Mouse (Mus musculus) embryonic facial prominence, embryonic 11.5 days (tissue): Measurements from ENCODE around the gene Hist1h3e. TPM values are rescaled to one million over a fixed set of nuclear protein-coding genes. Genes with fewer than 3 reads are reported as not detected.
A peak's percentile ranks its signal among the peaks of the same experiment; 100 is the strongest.

ENCODE experiments used
- ATAC-seq: fragments of 200-750 bp; cut with Nextera tagmentation; replicated peaks from 2 replicates; pipeline ENCODE4 v1.8.0; 2017; ENCODE audit warnings: low read depth; ENCODE audit not compliant: insufficient number of reproducible peaks, low FRiP score, low TSS enrichment
- DNase-seq: peaks from one replicate; pipeline ENCODE4 v3.0.0-alpha.2; 2015; ENCODE audit warnings: low spot score
- H3K27ac ChIP-seq: fragments of 300-500 bp; sonication (generic); replicated peaks from 2 replicates; pipeline ENCODE4 v1.5.1; 2014; ENCODE audit warnings: mild to moderate bottlenecking, low read depth, low read length, control low read depth
- H3K27me3 ChIP-seq: fragments of 300-500 bp; sonication (generic); 2 replicates; pipeline ENCODE4 v1.6.1; 2014; ENCODE audit warnings: mild to moderate bottlenecking, low read length, moderate library complexity, mixed read lengths; ENCODE audit not compliant: control insufficient read depth, insufficient read depth
- H3K36me3 ChIP-seq: fragments of 300-500 bp; sonication (generic); replicated peaks from 2 replicates; pipeline ENCODE4 v1.6.1; 2014; ENCODE audit warnings: low read depth, mild to moderate bottlenecking, low read length, moderate library complexity, mixed read lengths; ENCODE audit not compliant: control insufficient read depth, insufficient read depth
- H3K4me1 ChIP-seq: fragments of 300-500 bp; sonication (generic); 2 replicates; pipeline ENCODE4 v1.6.1; 2014; ENCODE audit warnings: low read length, mixed read lengths; ENCODE audit not compliant: control insufficient read depth, insufficient read depth
- H3K4me2 ChIP-seq: fragments of 300-500 bp; sonication (generic); 2 replicates; pipeline ENCODE4 v1.6.1; 2014; ENCODE audit warnings: low read depth, mild to moderate bottlenecking, control low read depth, low read length, moderate library complexity
- H3K4me3 ChIP-seq: fragments of 300-500 bp; sonication (generic); 2 replicates; pipeline ENCODE4 v1.5.1; 2014; ENCODE audit warnings: low read depth, low read length, control low read depth
- H3K9ac ChIP-seq: fragments of 300-500 bp; sonication (generic); replicated peaks from 2 replicates; pipeline ENCODE4 v1.6.1; 2014; ENCODE audit warnings: mild to moderate bottlenecking, control low read depth, low read length
- H3K9me3 ChIP-seq: fragments of 300-500 bp; sonication (generic); replicated peaks from 2 replicates; pipeline ENCODE4 v1.6.1; 2016; ENCODE audit warnings: mild to moderate bottlenecking, low read length, inconsistent platforms, mixed read lengths; ENCODE audit not compliant: control insufficient read depth
- WGBS: fragments of 180-500 bp; shearing (Covaris S2); extraction: QIAGEN DNeasy Blood & Tissue Kit; methylation state at CpG from one replicate; pipeline ENCODE4 v1.1.7; 2014; 5-methylcytosine and 5-hydroxymethylcytosine counted together
- polyA plus RNA-seq: library from polyadenylated mRNA; unstranded; fragments of >200 nt; fragmentation: Nextera tagmentation; extraction: Ambion mirVana; gene quantifications from 2 replicates; pipeline ENCODE4 v1.2.1, GENCODE M21; 2014

The Hist1h3e gene
- polyA plus RNA-seq, 1 experiment from 2014 or later, result 12.1 TPM

DNA sequence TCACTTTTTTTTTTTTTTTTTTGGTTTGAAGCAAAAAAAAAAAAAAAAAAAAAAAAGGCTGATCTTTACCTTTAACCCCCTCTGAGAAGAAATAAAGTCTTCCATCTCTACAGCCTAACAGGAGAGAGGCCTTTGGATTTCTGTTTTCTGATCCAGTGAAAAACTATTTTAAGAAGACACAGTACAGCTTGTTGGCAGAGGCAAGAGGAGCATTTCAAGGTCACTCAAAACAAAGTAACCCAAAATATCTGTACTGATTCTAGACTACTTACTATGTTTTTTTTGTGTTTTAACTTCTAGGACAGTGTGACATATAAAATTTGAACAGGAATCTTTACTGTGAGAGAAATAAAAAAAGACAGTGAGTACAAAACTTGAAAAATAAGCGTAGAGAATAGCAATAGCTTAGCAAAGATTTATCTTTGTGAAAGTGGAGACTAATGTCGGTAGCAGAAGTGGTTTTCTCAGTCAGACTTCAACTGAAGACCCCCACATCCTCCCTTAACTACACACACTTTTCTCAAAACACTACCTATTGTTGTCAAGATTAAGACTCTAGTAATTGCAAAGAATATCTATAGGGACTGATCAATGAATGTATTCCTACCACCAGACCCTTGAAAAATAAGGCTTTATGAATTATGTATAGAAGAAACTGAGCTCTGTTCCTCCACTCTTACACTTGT, 32.5 kb downstream of the Hist1h3e start:
- Histone ChIP-seq H3K9ac (peak overlapping the region; percentile 92), H3K4me3 (peak overlapping the region; percentile 56)
- ATAC-seq, result no peak

DNA sequence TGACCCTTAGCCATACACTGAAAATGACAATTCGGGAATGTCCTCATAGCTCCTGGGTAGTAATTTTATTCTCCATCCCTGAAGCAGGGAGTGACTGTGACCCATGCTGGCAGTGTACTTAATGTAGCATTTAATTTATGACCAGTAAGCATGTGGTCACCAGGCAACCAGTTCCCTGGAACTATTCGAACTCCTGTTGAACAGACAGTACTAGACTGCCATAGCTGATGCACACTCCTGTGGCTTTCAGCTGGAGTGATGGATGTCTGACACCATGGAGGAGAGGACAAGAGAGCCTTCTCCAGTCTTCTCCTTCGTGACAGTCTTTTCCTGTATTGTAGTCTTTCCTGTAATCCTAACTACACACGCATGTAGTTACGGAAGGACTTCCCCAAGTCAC, 33.2 kb downstream of the Hist1h3e start:
- DNase-seq, result no peak
- no peaks in the 10 kb centered on the region for H3K27me3 ChIP-seq
- H3K4me3 ChIP-seq, result no peak overlapping the region
- no peak for ATAC-seq
- H3K27ac ChIP-seq, result no peak overlapping the region
- no peak overlapping the region for H3K9ac ChIP-seq
- no peaks in the 10 kb centered on the region for H3K4me1 ChIP-seq
- 87% methylated on average over 5 of the region's 5 CpGs for WGBS
- H3K4me2 ChIP-seq, result no peak overlapping the region
- no peaks in the 10 kb centered on the region for H3K36me3 ChIP-seq
- no peaks in the 10 kb centered on the region for H3K9me3 ChIP-seq

More for the DNA sequence above, 32.5 kb downstream of the Hist1h3e start:
- H3K9me3 ChIP-seq, result no peaks in the 10 kb centered on the region
- no peaks in the 10 kb centered on the region for H3K4me1 ChIP-seq
- H3K36me3 ChIP-seq, result no peaks in the 10 kb centered on the region
- WGBS, result 33% methylated on average over 2 of the region's 2 CpGs
- no peaks in the 10 kb centered on the region for H3K27me3 ChIP-seq
- no peak for DNase-seq
- H3K4me2 ChIP-seq, result peak overlapping the region; percentile 43
- H3K27ac ChIP-seq, result peak overlapping the region; percentile 97

DNA sequence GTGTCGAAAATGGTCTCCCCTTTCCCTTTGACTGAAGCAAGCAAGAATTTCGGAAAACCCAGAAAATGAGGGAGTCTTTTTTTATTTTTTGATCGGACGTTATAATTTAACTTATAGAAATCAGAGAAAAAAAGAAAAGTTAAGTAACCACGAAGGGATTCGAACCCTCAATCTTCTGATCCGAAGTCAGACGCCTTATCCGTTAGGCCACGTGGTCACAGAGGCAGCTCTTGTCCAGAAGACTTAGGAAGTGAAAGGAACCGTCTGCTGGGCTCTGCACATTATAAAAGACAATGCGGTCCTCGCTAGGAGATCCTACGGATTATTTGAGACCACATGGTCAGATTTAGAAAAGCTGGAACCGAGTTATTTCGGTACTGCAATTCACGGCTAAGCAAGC, 35.9 kb downstream of the Hist1h3e start:
- DNase-seq, result peak; percentile 97
- Histone ChIP-seq H3K36me3 (no peaks in the 10 kb centered on the region), H3K4me3 (peak overlapping the region; percentile 38), H3K4me2 (peak overlapping the region; percentile 36), H3K4me1 (no peaks in the 10 kb centered on the region), H3K9ac (peak overlapping the region; percentile 43), H3K27ac (no peak overlapping the region), H3K9me3 (no peaks in the 10 kb centered on the region), H3K27me3 (no peaks in the 10 kb centered on the region)
- WGBS, result under 1% methylated on average over 17 of the region's 17 CpGs
- no peak for ATAC-seq

DNA sequence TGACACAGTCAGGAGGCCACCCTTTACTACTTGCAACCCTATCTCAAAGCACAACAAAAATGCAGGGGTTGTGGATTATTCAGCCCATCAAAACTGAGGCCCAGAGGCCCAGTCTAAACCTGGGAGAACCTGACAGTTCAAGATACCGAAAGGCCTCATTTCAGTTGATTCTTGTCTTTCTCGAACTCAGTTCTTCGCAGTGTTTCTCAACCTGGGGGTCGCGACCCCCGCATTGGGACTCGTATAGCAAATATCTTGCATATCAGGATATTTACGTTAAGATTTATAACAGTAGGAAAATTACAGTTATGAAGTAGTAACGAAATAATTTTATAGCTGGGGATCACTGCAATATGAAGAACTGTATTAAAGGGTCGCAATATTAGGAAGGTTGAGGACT, 36.3 kb downstream of the Hist1h3e start:
- H3K27ac ChIP-seq, result no peak overlapping the region
- no peaks in the 10 kb centered on the region for H3K4me1 ChIP-seq
- H3K36me3 ChIP-seq, result no peaks in the 10 kb centered on the region
- no peaks in the 10 kb centered on the region for H3K27me3 ChIP-seq
- H3K9ac ChIP-seq, result peak overlapping the region; percentile 29; the same call in 1 of the 2 replicates
- DNase-seq (peak; percentile 73), ATAC-seq (no peak)
- WGBS, result 2% methylated on average over 10 of the region's 10 CpGs
- peak overlapping the region; percentile 36 for H3K4me2 ChIP-seq
- peak overlapping the region; percentile 38 for H3K4me3 ChIP-seq
- no peaks in the 10 kb centered on the region for H3K9me3 ChIP-seq

DNA sequence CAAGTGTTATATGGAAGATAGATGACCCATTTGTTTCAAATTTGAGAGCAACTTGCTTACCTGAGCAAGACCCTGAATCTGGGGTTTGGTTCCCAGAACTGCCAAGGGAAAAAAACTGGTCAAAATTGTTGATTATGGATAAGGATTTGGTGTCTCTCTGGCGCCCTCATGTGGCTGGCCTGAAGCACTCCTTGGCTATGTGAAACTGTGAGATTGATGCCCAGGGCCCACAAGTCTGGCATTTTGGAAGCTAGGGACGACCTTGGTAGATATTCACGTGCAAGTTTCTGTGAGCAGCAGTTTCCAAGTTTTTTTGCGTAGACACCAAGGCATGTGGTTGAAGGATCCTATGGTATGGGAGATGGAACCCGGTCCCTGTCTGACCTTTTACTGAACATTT, 37.5 kb downstream of the Hist1h3e start:
- H3K9ac ChIP-seq, result no peak overlapping the region
- H3K4me3 ChIP-seq, result no peak overlapping the region
- no peak overlapping the region for H3K27ac ChIP-seq
- H3K9me3 ChIP-seq, result no peaks in the 10 kb centered on the region
- no peak overlapping the region for H3K4me2 ChIP-seq
- WGBS, result 4% methylated on average over 5 of the region's 5 CpGs
- DNase-seq (peak; percentile 90), ATAC-seq (0 out of 2 replicates have a peak, but pooled peaks have one; percentile 29)
- no peaks in the 10 kb centered on the region for H3K36me3 ChIP-seq
- no peaks in the 10 kb centered on the region for H3K4me1 ChIP-seq
- no peaks in the 10 kb centered on the region for H3K27me3 ChIP-seq

DNA sequence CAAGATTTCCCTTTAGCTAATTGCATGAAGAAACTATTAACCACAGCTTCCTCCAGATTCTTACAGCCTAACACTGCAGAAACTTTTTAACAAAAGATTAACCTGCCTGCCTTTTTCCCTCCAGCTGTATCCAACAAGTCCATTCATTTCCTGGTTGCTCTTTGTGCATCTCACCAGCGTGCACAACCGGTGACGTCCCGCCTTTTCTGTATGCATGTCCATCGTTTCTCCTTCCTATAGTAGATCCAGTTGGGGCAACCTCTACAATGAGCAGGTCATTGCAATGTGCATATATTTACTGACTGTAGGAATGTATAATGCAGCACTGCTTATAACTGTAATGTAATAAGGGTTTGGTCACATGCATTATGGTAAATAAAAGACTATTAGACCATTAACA, 38.2 kb downstream of the Hist1h3e start:
- no peak overlapping the region for H3K9ac ChIP-seq
- H3K4me1 ChIP-seq, result no peaks in the 10 kb centered on the region
- H3K4me2 ChIP-seq, result no peak overlapping the region
- H3K27ac ChIP-seq, result no peak overlapping the region
- no peak for DNase-seq
- no peak overlapping the region for H3K4me3 ChIP-seq
- H3K36me3 ChIP-seq, result no peaks in the 10 kb centered on the region
- no peaks in the 10 kb centered on the region for H3K27me3 ChIP-seq
- no peaks in the 10 kb centered on the region for H3K9me3 ChIP-seq
- WGBS, result 61% methylated on average over 5 of the region's 5 CpGs
- no peak for ATAC-seq

DNA sequence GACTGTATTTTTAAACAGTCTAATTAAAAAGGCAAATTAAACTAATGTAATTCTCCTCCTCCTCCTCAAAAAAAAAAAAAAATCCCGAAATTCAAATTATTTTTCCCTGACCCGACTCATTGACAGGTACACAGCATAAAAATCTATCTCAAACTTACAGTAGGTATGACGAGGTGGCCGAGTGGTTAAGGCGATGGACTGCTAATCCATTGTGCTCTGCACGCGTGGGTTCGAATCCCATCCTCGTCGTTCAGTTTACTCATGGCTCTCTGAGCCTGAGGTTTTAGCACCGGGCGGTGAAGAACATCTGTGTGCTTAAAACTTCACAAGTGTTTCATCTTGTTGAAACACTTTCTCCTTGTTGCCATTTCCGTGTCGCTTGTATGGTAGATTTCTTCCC, 40.5 kb downstream of the Hist1h3e start:
- Histone ChIP-seq H3K27me3 (no peaks in the 10 kb centered on the region), H3K4me3 (no peak overlapping the region), H3K9ac (no peak overlapping the region), H3K4me1 (no peaks in the 10 kb centered on the region), H3K9me3 (no peaks in the 10 kb centered on the region), H3K4me2 (no peak overlapping the region; the same call in 1 of the 2 replicates), H3K27ac (no peak overlapping the region), H3K36me3 (no peaks in the 10 kb centered on the region)
- 1% methylated on average over 14 of the region's 14 CpGs for WGBS
- ATAC-seq (no peak), DNase-seq (peak; percentile 84)

DNA sequence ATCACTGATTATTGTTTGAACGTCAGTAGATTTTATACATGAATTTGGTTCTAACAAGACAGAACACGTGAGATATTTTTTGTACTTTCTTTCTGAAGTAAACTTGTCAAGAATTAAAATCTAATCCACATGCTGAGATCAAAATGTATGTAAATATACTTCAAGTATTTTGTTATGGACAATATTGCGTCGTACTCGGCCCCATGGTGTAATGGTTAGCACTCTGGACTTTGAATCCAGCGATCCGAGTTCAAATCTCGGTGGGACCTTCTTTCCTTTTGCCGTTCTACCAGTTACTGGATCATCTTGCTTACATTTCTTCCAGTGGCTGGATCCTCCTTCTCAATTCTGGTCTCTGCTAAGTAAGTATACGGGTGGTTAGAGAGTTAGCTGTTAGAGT, 42.8 kb downstream of the Hist1h3e start:
- 0 out of 2 replicates have a peak, but pooled peaks have one; percentile 10 for ATAC-seq

More for the DNA sequence above, 42.8 kb downstream of the Hist1h3e start:
- Histone ChIP-seq H3K9ac (no peak overlapping the region), H3K27ac (no peak overlapping the region), H3K4me3 (peak overlapping the region; percentile 28), H3K4me1 (no peaks in the 10 kb centered on the region), H3K27me3 (no peaks in the 10 kb centered on the region), H3K36me3 (no peaks in the 10 kb centered on the region), H3K4me2 (peak overlapping the region; percentile 16), H3K9me3 (no peaks in the 10 kb centered on the region)
- 0% methylated on average over 10 of the region's 10 CpGs for WGBS
- peak; percentile 90 for DNase-seq
